Mouse (Mus musculus): ENCODE data around the gene Bco1. TPM values are rescaled to one million over a fixed set of nuclear protein-coding genes. Genes with fewer than 3 reads are reported as not detected.

Gene Bco1
- polyA plus RNA-seq (2015; fragmentation: Nextera tagmentation; extraction: Ambion mirVana) = 0.29 and 0.37 TPM in 2 replicates

GRCm38 (mm10) chr8:117095647-117096046 is at the start of gene Bco1:
Gene Bco1 (plus strand): TSS chr8:117095854.
- H3K9me3 ChIP-seq (replicated peaks) = no peaks in the 10 kb centered on the region
- peaks cover 13% of the 10 kb centered on the region; the same call in 1 of the 2 replicates for H3K4me1 ChIP-seq
- H3K36me3 ChIP-seq = no peaks in the 10 kb centered on the region
- no peak within 1 kb of the TSS for H3K27ac ChIP-seq (replicated peaks)
- 60% methylated on average over 12 of the region's 12 CpGs for WGBS
- H3K9ac ChIP-seq = no peak within 1 kb of the TSS
- H3K4me3 ChIP-seq (replicated peaks) = no peak within 1 kb of the TSS
- H3K27me3 ChIP-seq = no peaks in the 10 kb centered on the region
- H3K4me2 ChIP-seq (replicated peaks) = no peak within 1 kb of the TSS
- ATAC-seq (ENCODE audit: insufficient number of reproducible peaks, low FRiP score, low TSS enrichment, low read depth) = no peak

GRCm38 (mm10) chr8:117049444-117049843 is 46.2 kb upstream of the Bco1 start:
- Histone ChIP-seq H3K27ac (replicated peaks) (no peak overlapping the region), H3K4me1 (no peaks in the 10 kb centered on the region), H3K9ac (no peak overlapping the region), H3K4me3 (replicated peaks) (no peak overlapping the region), H3K36me3 (no peaks in the 10 kb centered on the region), H3K9me3 (replicated peaks) (no peaks in the 10 kb centered on the region), H3K27me3 (no peaks in the 10 kb centered on the region), H3K4me2 (replicated peaks) (no peak overlapping the region)
- ATAC-seq (ENCODE audit: insufficient number of reproducible peaks, low FRiP score, low TSS enrichment, low read depth) = no peak
- WGBS = 60% methylated on average over 7 of the region's 7 CpGs

- Histone ChIP-seq H3K4me2 (replicated peaks) (no peak overlapping the region), H3K9ac (no peak overlapping the region), H3K27me3 (no peaks in the 10 kb centered on the region), H3K27ac (replicated peaks) (no peak overlapping the region), H3K4me3 (replicated peaks) (no peak overlapping the region), H3K9me3 (replicated peaks) (no peaks in the 10 kb centered on the region), H3K36me3 (no peaks in the 10 kb centered on the region), H3K4me1 (no peaks in the 10 kb centered on the region)
- no peak for ATAC-seq (ENCODE audit: insufficient number of reproducible peaks, low FRiP score, low TSS enrichment, low read depth)
- 81% methylated on average over 9 of the region's 9 CpGs for WGBS
These were observed 44.9 kb upstream of the Bco1 start for GRCm38 (mm10) chr8:117050763-117051162.

- Histone ChIP-seq H3K4me1 (no peaks in the 10 kb centered on the region), H3K36me3 (no peaks in the 10 kb centered on the region)
These were observed 44.3 kb upstream of the Bco1 start for GRCm38 (mm10) chr8:117051316-117051715.

DNA sequence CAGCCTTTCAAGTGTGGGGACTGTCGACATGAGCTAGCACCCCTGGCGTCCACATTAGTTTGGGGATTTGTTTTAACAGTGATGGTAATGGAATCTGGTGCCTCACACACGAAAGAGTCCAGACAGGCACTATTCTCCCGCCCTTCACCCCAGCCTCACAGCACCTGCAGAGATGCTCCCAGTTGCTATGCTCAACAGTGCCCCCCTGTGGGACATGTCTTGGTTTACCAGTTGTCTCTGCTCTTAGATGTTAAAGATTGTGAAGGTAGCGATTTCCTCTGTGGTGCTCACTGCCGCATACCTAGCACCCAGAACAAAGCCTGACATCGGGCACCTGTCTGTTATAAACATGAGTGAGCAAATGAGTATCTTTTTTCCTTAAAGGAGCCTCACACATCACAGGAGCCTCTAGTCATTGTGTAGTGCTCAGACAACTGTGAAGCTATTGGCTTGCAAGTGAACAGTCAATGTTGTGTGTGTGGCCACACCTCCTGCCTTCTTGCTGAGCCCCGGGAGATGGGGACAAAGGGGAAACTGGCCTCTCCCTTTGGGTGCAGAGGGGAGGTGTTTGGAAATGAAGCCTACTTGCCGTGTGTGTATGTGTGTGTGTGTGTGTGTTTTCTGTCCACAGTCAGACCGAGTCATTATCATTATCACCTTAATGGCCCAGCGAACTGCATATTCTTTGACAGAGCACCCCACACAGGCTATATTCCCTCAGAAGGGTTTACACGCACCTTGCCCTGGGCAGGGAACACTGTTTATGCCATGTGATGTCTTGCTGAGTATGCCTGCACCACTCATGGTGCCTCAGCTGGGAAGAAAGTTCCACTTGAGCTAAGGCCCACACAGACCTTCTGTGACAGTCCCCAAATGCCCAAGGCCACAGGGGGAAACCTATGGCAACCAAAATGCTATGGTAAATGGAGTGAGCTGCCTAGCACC is 42.2 kb upstream of the Bco1 start:
- ATAC-seq (ENCODE audit: insufficient number of reproducible peaks, low FRiP score, low TSS enrichment, low read depth) = no peak

More at GRCm38 (mm10) chr8:117051316-117051715, 44.3 kb upstream of the Bco1 start:
- no peaks in the 10 kb centered on the region for H3K9me3 ChIP-seq (replicated peaks)
- H3K27me3 ChIP-seq = no peaks in the 10 kb centered on the region
- no peak overlapping the region for H3K27ac ChIP-seq (replicated peaks)
- ATAC-seq (ENCODE audit: insufficient number of reproducible peaks, low FRiP score, low TSS enrichment, low read depth) = no peak
- no peak overlapping the region for H3K9ac ChIP-seq
- H3K4me3 ChIP-seq (replicated peaks) = no peak overlapping the region
- no peak overlapping the region for H3K4me2 ChIP-seq (replicated peaks)
- WGBS = 47% methylated on average over 9 of the region's 9 CpGs

DNA sequence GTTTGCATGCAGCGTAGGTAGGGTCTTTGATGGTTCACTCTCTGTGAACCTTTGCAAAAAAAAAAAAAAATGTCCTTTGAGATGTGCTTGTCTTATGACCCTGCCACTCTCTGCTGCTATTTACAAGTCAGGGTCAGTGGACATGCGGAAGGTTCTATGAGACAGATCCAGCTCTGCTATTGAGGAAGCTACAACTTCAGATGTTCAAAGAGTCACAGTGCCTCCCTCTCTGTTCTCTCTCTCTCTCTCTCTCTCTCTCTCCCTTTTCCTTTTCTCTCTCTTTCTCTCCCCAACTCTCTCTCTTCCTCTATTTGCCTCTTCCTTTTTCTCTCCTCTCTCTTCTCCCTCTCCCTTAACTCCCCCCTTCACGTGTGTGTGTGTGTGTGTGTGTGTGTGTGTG is 41.5 kb upstream of the Bco1 start:
- no peaks in the 10 kb centered on the region for H3K9me3 ChIP-seq (replicated peaks)
- no peaks in the 10 kb centered on the region for H3K4me1 ChIP-seq
- H3K27ac ChIP-seq (replicated peaks) = no peak overlapping the region
- 89% methylated on average over 3 of the region's 3 CpGs for WGBS
- no peaks in the 10 kb centered on the region for H3K27me3 ChIP-seq
- no peak overlapping the region for H3K4me3 ChIP-seq (replicated peaks)
- H3K4me2 ChIP-seq (replicated peaks) = no peak overlapping the region
- ATAC-seq (ENCODE audit: insufficient number of reproducible peaks, low FRiP score, low TSS enrichment, low read depth) = no peak
- no peaks in the 10 kb centered on the region for H3K36me3 ChIP-seq
- no peak overlapping the region for H3K9ac ChIP-seq

More for the DNA sequence above, 42.2 kb upstream of the Bco1 start:
- no peak overlapping the region for H3K9ac ChIP-seq
- no peaks in the 10 kb centered on the region for H3K9me3 ChIP-seq (replicated peaks)
- WGBS = 68% methylated on average over 12 of the region's 12 CpGs
- H3K4me3 ChIP-seq (replicated peaks) = no peak overlapping the region
- no peaks in the 10 kb centered on the region for H3K36me3 ChIP-seq
- H3K4me1 ChIP-seq = no peaks in the 10 kb centered on the region
- H3K27ac ChIP-seq (replicated peaks) = no peak overlapping the region
- no peaks in the 10 kb centered on the region for H3K27me3 ChIP-seq
- no peak overlapping the region for H3K4me2 ChIP-seq (replicated peaks)

DNA sequence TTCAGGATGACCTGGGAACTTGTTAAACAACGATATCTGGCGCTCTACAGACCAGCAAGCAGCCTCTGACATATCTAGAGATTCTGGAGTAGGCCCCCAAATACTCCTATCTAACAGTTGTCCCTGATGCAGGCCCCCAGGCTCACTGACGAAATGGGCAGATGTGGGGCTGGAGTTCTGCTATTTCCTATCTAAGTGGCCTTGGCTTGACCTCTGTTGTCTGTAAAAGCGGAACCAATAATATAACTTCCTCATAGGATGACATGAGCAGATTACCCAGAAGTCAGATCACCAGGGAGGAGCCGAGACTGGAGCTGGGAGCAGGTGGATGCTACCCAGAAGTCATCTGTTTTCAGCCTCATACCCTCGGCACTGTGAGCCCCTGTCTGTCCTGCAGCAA is 40.6 kb upstream of the Bco1 start:
- H3K4me3 ChIP-seq (replicated peaks) = no peak overlapping the region
- WGBS = 70% methylated on average over 6 of the region's 6 CpGs
- no peak for ATAC-seq (ENCODE audit: insufficient number of reproducible peaks, low FRiP score, low TSS enrichment, low read depth)
- no peak overlapping the region for H3K9ac ChIP-seq
- no peaks in the 10 kb centered on the region for H3K36me3 ChIP-seq
- H3K9me3 ChIP-seq (replicated peaks) = no peaks in the 10 kb centered on the region
- no peaks in the 10 kb centered on the region for H3K27me3 ChIP-seq
- H3K4me1 ChIP-seq = no peaks in the 10 kb centered on the region
- no peak overlapping the region for H3K4me2 ChIP-seq (replicated peaks)
- H3K27ac ChIP-seq (replicated peaks) = no peak overlapping the region

GRCm38 (mm10) chr8:117059021-117059420 is 36.6 kb upstream of the Bco1 start:
- Histone ChIP-seq H3K4me3 (replicated peaks) (no peak overlapping the region), H3K4me2 (replicated peaks) (no peak overlapping the region), H3K9me3 (replicated peaks) (0 out of 2 replicates have a peak, but pooled peaks cover 3% of the 10 kb centered on the region), H3K9ac (no peak overlapping the region), H3K27ac (replicated peaks) (no peak overlapping the region), H3K36me3 (no peaks in the 10 kb centered on the region), H3K4me1 (no peaks in the 10 kb centered on the region), H3K27me3 (no peaks in the 10 kb centered on the region)
- 61% methylated on average over 7 of the region's 7 CpGs for WGBS
- ATAC-seq (ENCODE audit: insufficient number of reproducible peaks, low FRiP score, low TSS enrichment, low read depth) = no peak

DNA sequence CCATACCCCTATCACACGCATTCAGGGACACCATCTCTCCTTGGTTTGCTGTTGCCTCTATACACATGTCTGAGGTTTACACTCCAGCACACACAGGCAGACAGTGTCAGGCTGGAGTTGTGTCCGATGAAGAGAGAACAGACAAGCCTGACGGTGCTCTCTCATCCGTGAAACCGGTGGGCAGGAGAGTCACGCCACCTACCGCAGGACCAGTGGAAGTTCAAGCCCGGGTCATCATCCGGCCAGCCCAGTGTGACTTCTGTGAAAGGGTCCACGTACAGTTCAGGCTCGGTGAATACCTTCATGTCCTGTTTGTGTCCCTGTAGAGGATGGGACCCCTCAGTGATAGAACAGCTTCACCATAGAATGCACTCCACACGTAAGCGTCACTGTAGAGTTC is 35.3 kb upstream of the Bco1 start:
- ATAC-seq (ENCODE audit: insufficient number of reproducible peaks, low FRiP score, low TSS enrichment, low read depth) = no peak
- 76% methylated on average over 13 of the region's 13 CpGs for WGBS
- Histone ChIP-seq H3K9ac (no peak overlapping the region), H3K27ac (replicated peaks) (no peak overlapping the region), H3K27me3 (no peaks in the 10 kb centered on the region), H3K4me1 (no peaks in the 10 kb centered on the region), H3K4me2 (replicated peaks) (no peak overlapping the region), H3K4me3 (replicated peaks) (no peak overlapping the region), H3K36me3 (no peaks in the 10 kb centered on the region), H3K9me3 (replicated peaks) (0 out of 2 replicates have a peak, but pooled peaks cover 3% of the 10 kb centered on the region)

DNA sequence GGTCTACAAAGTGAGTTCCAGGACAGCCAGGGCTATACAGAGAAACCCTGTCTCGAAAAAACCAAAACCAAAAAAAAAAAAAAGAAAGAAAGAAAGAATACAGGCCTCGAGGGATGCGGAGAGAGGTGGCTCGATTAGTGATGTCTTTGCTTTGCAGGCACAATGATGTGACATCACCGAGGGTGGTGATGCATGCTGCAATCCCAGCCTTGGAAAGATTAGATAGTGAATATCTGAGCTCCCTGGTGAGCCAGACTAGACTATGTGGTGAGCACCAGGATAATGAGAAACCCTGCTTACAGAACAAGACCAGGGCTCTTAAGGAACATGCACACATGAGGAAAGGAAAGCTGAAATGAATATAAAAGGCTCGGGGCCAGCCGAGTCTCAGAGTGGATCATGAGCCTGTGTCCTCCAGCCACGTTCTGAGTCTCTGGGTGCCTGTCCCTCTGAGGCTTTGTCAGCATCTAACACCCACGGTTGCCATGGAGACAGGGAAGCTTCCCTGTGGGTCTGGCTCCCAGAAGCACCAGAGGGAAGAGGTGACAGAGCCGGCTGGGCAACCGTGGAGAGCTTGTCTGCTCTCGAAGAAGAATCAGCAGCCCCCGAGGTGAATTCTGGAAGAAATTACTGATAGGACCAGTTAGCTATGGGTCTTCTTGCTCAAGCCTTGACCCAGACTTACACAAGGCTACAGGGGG is 34.3 kb upstream of the Bco1 start:
- 0 out of 2 replicates have a peak, but pooled peaks cover 3% of the 10 kb centered on the region for H3K9me3 ChIP-seq (replicated peaks)
- H3K4me3 ChIP-seq (replicated peaks) = no peak overlapping the region
- no peak overlapping the region for H3K27ac ChIP-seq (replicated peaks)
- H3K9ac ChIP-seq = no peak overlapping the region
- 59% methylated on average over 13 of the region's 13 CpGs for WGBS
- no peak overlapping the region for H3K4me2 ChIP-seq (replicated peaks)
- no peaks in the 10 kb centered on the region for H3K36me3 ChIP-seq
- no peaks in the 10 kb centered on the region for H3K27me3 ChIP-seq
- ATAC-seq (ENCODE audit: insufficient number of reproducible peaks, low FRiP score, low TSS enrichment, low read depth) = no peak
- no peaks in the 10 kb centered on the region for H3K4me1 ChIP-seq

- no peak overlapping the region for H3K4me2 ChIP-seq (replicated peaks)
- ATAC-seq (ENCODE audit: insufficient number of reproducible peaks, low FRiP score, low TSS enrichment, low read depth) = no peak
- H3K4me3 ChIP-seq (replicated peaks) = no peak overlapping the region
- no peak overlapping the region for H3K9ac ChIP-seq
- no peaks in the 10 kb centered on the region for H3K36me3 ChIP-seq
- no peaks in the 10 kb centered on the region for H3K4me1 ChIP-seq
- H3K27ac ChIP-seq (replicated peaks) = no peak overlapping the region
- no peaks in the 10 kb centered on the region for H3K27me3 ChIP-seq
- 0 out of 2 replicates have a peak, but pooled peaks cover 3% of the 10 kb centered on the region for H3K9me3 ChIP-seq (replicated peaks)
- WGBS = 80% methylated on average over 7 of the region's 7 CpGs
These were observed 28.7 kb upstream of the Bco1 start for GRCm38 (mm10) chr8:117066955-117067354.
